Mouse (Mus musculus): ENCODE results near the gene U2af2.

GRCm38 (mm10) chr7:5081241-5081640 lies 19.3 kb downstream of the U2af2 start:
- no peak for TF ChIP-seq CTCF (IDR thresholded peaks at IDR 0.05; ENCODE audit: low read depth, low read length)
- no peak for TF ChIP-seq GATA1 (IDR thresholded peaks at IDR 0.05; ENCODE audit: borderline replicate concordance, low read length)
- no peak for TF ChIP-seq POLR2AphosphoS5 (IDR thresholded peaks at IDR 0.05; ENCODE audit: insufficient replicate concordance, low read depth, low read length)

Measured in G1E (cell line).